Mouse (Mus musculus) brain, embryonic 14.5 days (tissue): ENCODE measurements around the gene BC024978.

ENCODE experiments used
- CTCF ChIP-seq: fragments of 200-500 bp; IDR thresholded peaks from 2 replicates; pipeline ENCODE4 v1.5.1; 2012; ENCODE audit warnings: inconsistent platforms, mild to moderate bottlenecking, moderate library complexity, borderline replicate concordance; ENCODE audit not compliant: insufficient read depth, insufficient read length; ENCODE audit errors: extremely low read depth
- POLR2A ChIP-seq: fragments of 200-500 bp; IDR thresholded peaks from 2 replicates; pipeline ENCODE4 v1.6.1; 2012; ENCODE audit warnings: mild to moderate bottlenecking, inconsistent platforms, borderline replicate concordance; ENCODE audit not compliant: poor library complexity, insufficient read depth, insufficient read length, severe bottlenecking; ENCODE audit errors: extremely low read depth

DNA sequence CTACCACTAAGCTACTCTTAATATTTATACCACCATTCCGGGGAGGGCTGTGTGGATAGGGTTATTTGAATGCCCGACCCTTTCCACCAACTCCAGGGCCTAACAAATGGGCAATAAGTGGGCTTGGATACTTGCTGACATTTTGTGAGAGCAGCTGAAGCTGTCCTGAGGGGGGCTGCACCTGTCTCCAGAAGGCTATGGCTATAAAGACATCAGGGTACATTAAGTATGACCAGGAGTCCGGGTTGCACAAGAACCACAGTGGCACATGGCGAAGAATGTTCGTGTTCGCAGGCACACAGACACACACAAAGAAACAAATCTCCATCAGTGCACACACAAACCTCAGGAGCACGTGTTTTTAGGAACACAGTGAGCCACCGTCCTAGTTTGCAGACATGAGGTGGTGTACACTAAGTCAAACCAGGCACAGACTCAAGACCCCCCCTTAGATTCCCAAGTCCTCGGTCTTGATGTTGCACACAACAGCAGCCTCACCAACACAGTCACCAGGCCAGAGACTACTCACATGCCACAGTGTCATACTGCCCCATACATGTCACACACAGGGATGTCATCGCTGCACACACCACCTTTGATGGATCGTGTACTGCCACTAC is 28.0 kb upstream of the BC024978 start:
- TF ChIP-seq CTCF, result no peak
- no peak for TF ChIP-seq POLR2A
